Mouse (Mus musculus) lung, postnatal 0 days (tissue): Measurements from ENCODE around the gene Ptprt. TPM values are rescaled to one million over a fixed set of nuclear protein-coding genes. Genes with fewer than 3 reads are reported as not detected.

Experiments
- ATAC-seq: fragments of 200-750 bp; cut with Nextera tagmentation; 2 replicates; pipeline ENCODE4 v1.8.0; 2017; ENCODE audit warnings: moderate library complexity
- DNase-seq: peaks from one replicate; pipeline ENCODE4 v3.0.0-alpha.2; 2016; ENCODE audit warnings: low spot score
- H3K27ac ChIP-seq: fragments of 300-500 bp; sonication (generic); 2 replicates; pipeline ENCODE4 v1.5.1; 2014; ENCODE audit warnings: antibody characterized with exemption, mild to moderate bottlenecking, low read length, mixed read lengths
- H3K27me3 ChIP-seq: fragments of 300-500 bp; sonication (generic); replicated peaks from 2 replicates; pipeline ENCODE4 v1.6.1; 2014; ENCODE audit warnings: low read length, mixed read lengths; ENCODE audit not compliant: insufficient read depth
- H3K36me3 ChIP-seq: fragments of 300-500 bp; sonication (generic); 2 replicates; pipeline ENCODE4 v1.6.1; 2014; ENCODE audit warnings: low read length, mixed read lengths; ENCODE audit not compliant: insufficient read depth
- H3K4me1 ChIP-seq: fragments of 300-500 bp; sonication (generic); 2 replicates; pipeline ENCODE4 v1.6.1; 2014; ENCODE audit warnings: antibody characterized with exemption, low read depth, low read length, mixed read lengths; ENCODE audit not compliant: insufficient read depth
- H3K4me2 ChIP-seq: fragments of 300-500 bp; sonication (generic); replicated peaks from 2 replicates; pipeline ENCODE4 v1.6.1; 2014; ENCODE audit warnings: low read depth, mild to moderate bottlenecking, low read length, moderate library complexity, mixed read lengths
- H3K4me3 ChIP-seq: fragments of 300-500 bp; sonication (generic); 2 replicates; pipeline ENCODE4 v1.5.1; 2014; ENCODE audit warnings: low read depth, low read length
- H3K9ac ChIP-seq: fragments of 300-500 bp; sonication (generic); replicated peaks from 2 replicates; pipeline ENCODE4 v1.6.1; 2014; ENCODE audit warnings: low read depth, mild to moderate bottlenecking
- H3K9me3 ChIP-seq: fragments of 300-500 bp; sonication (generic); 2 replicates; pipeline ENCODE4 v1.6.1; 2016; ENCODE audit warnings: low read length, mixed read lengths
- CTCF ChIP-seq: IDR thresholded peaks from 2 replicates; pipeline ENCODE4 v1.5.1; 2016; ENCODE audit warnings: antibody characterized with exemption, mild to moderate bottlenecking
- EP300 ChIP-seq: IDR thresholded peaks from 2 replicates; pipeline ENCODE4 v1.6.1; 2016; ENCODE audit warnings: antibody characterized with exemption, mild to moderate bottlenecking, control low read depth
- WGBS: fragments of 180-500 bp; shearing (Covaris S2); extraction: QIAGEN DNeasy Blood & Tissue Kit; methylation state at CpG from one replicate; pipeline ENCODE4 v1.1.7; 2014; 5-methylcytosine and 5-hydroxymethylcytosine counted together
- polyA plus RNA-seq: library from polyadenylated mRNA; unstranded; fragments of >200 nt; fragmentation: Nextera tagmentation; extraction: Ambion mirVana; gene quantifications from 2 replicates; pipeline ENCODE4 v1.2.1, GENCODE M21; 2015

Gene Ptprt
- polyA plus RNA-seq, 1 experiment from 2014 or later = 0.37 TPM

DNA sequence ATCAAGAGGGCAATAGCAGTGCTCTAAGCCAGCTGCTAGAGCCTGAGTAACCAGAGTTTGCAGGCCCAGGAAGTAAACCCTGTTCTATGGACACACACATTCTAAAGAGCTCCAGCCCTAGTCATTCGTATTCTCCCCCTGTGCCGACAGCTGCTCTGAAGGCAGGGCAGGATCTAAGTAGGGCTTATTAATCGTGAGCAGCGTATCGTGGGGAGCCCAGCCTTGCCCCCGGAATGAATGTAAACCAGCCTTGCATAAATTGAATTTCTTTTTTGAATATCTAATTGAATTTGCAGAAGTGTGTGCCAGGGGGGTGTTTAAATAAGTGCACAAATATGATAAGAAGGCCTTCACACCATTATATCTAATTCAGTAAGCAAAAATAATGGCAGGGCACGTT lies 283.6 kb downstream of the Ptprt start:
- H3K4me2 ChIP-seq = no peak overlapping the region
- H3K27ac ChIP-seq = no peak overlapping the region
- DNase-seq = no peak
- no peak overlapping the region for H3K4me3 ChIP-seq
- no peak for ATAC-seq
- WGBS = 82% methylated on average over 7 of the region's 7 CpGs
- H3K9me3 ChIP-seq = no peaks in the 10 kb centered on the region
- H3K4me1 ChIP-seq = no peaks in the 10 kb centered on the region
- no peaks in the 10 kb centered on the region for H3K36me3 ChIP-seq
- TF ChIP-seq CTCF = no peak
- TF ChIP-seq EP300 = no peak
- no peaks in the 10 kb centered on the region for H3K27me3 ChIP-seq
- no peak overlapping the region for H3K9ac ChIP-seq

DNA sequence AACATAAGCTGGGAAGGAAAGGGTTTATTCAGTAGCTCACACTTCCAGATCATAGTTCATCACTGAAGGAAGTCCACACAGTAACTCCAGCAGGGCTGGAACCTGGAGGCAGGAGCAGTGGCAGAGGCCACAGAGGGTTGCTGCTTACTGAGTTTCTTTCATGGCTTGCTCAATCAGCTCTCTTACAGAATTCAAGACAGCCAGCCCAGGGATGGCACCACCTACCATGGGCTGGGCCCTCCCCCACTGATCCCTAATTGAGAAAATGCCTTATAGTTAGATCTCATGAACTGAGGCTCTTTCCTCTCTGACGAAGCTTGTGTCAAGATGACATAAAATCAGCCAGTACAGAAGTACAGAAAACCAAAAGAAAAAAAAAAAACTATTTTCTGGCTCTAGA lies 311.9 kb downstream of the Ptprt start:
- ATAC-seq (no peak), DNase-seq (no peak)
- Histone ChIP-seq H3K9ac (no peak overlapping the region), H3K27me3 (no peaks in the 10 kb centered on the region), H3K9me3 (no peaks in the 10 kb centered on the region), H3K4me2 (no peak overlapping the region), H3K4me1 (no peaks in the 10 kb centered on the region), H3K4me3 (no peak overlapping the region), H3K36me3 (no peaks in the 10 kb centered on the region), H3K27ac (no peak overlapping the region)
- WGBS = 47% methylated on average over 1 of the region's 1 CpGs
- TF ChIP-seq CTCF (no peak), EP300 (no peak)

DNA sequence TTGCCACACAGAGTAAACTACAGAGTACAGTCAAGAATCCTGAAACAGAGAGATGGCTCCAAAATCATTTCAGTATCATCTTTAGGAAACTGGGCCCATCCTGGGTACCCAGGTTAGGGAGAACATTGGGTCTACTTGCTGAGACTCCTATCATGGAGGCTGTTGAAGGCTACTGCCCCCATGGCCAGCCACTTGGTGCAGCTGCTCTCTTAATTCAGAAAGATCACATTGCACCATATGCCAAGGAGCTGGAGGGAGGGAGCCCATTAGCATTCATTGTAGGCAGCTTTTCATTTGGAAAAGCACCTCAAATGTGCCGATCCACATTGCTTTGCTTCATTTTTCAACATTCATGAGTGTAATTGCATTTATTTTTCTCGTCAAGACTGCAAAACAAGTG lies 319.1 kb downstream of the Ptprt start:
- ATAC-seq = no peak
- TF ChIP-seq EP300 = no peak
- no peak for TF ChIP-seq CTCF
- 63% methylated on average over 2 of the region's 2 CpGs for WGBS
- Histone ChIP-seq H3K9me3 (no peaks in the 10 kb centered on the region), H3K4me1 (no peaks in the 10 kb centered on the region), H3K4me3 (no peak overlapping the region), H3K27ac (no peak overlapping the region), H3K36me3 (no peaks in the 10 kb centered on the region), H3K4me2 (no peak overlapping the region), H3K27me3 (no peaks in the 10 kb centered on the region), H3K9ac (no peak overlapping the region)
- DNase-seq = no peak

- H3K4me1 ChIP-seq = no peaks in the 10 kb centered on the region
- no peak overlapping the region for H3K4me3 ChIP-seq
- DNase-seq (no peak), ATAC-seq (no peak)
- TF ChIP-seq CTCF = no peak
- no peak for TF ChIP-seq EP300
- H3K27me3 ChIP-seq = no peaks in the 10 kb centered on the region
- no peak overlapping the region for H3K9ac ChIP-seq
- 93% methylated on average over 1 of the region's 1 CpGs for WGBS
- H3K36me3 ChIP-seq = no peaks in the 10 kb centered on the region
- no peak overlapping the region for H3K27ac ChIP-seq
- H3K4me2 ChIP-seq = no peak overlapping the region
- H3K9me3 ChIP-seq = no peaks in the 10 kb centered on the region
These were observed 320.7 kb downstream of the Ptprt start for GRCm38 (mm10) chr2:162340231-162340630.

DNA sequence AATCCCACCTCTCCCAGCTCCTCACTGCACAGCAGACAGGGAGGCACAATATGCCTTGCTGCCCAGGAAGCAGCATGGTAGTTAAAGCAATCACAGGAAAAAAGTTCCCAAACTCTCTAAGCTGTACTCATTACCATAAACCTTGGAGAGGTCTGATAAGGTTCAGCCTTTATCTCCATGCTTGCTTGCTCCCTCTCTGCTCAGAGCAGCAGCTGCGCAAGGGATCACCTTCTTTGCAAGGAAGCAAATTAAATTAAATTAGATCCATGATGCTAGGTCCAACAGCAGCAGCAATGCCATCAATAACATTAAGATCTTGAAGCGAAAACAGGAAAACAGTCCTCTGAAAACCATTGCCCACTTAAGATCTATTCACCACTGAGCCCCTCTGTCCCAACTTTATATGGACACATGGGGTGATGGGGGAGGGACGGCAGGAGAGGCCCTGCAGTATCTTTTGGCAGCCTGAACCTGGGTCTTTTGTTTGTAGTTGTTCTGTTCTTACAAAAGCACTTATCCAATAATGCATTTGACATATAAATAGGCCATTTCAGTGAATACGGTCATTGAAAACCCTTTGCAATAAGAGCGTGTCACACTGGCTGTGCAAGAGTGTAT lies 328.8 kb downstream of the Ptprt start:
- Histone ChIP-seq H3K4me3 (no peak overlapping the region), H3K4me1 (no peaks in the 10 kb centered on the region), H3K27me3 (no peaks in the 10 kb centered on the region), H3K9me3 (no peaks in the 10 kb centered on the region), H3K27ac (no peak overlapping the region), H3K9ac (no peak overlapping the region), H3K36me3 (no peaks in the 10 kb centered on the region), H3K4me2 (no peak overlapping the region)
- 76% methylated on average over 5 of the region's 5 CpGs for WGBS
- no peak for ATAC-seq
- no peak for DNase-seq
- TF ChIP-seq CTCF = no peak
- no peak for TF ChIP-seq EP300

DNA sequence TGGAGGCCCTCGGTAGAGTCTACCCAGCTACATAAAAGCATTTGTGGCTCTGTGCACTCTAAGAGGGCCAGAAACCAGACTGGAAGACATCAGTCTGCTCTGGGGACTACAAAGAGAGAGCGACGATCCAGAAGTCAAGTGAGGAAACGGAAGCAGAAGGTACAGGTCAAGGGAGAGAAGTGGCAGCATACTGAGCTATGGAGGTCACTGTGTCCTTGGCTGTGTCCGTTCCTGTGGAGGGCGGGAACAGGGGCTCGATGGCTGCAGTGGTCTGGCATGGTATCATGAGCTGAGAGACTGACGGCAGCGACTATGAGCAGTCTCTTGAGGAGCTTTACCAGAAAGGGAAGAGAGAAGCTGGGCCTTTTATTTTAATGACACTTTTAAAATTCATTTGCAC lies 331.5 kb downstream of the Ptprt start:
- Histone ChIP-seq H3K36me3 (no peaks in the 10 kb centered on the region), H3K27ac (no peak overlapping the region), H3K9ac (no peak overlapping the region), H3K27me3 (no peaks in the 10 kb centered on the region), H3K4me3 (no peak overlapping the region), H3K4me1 (no peaks in the 10 kb centered on the region), H3K9me3 (no peaks in the 10 kb centered on the region), H3K4me2 (no peak overlapping the region)
- DNase-seq = no peak
- 87% methylated on average over 9 of the region's 9 CpGs for WGBS
- no peak for ATAC-seq
- TF ChIP-seq EP300 (no peak), CTCF (no peak)

DNA sequence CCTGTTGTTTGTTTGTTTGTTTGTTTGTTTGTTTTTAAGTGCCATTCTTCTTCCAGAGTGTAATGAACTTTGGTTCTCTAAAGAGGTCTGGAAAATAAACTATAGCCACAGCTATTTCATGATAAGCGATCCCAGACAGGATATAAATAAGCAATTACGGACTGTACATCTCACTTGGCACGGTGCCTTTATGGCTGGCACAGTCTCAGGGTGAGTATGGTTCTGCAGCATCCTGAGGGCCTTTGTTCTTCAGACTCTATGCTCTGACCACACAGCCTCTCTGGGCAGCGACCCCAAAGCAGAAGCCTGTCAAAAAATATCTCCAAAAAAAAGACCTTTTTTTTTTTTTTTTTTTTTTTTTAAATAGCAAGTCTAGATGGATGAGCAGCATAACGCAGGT lies 338.5 kb downstream of the Ptprt start:
- H3K9ac ChIP-seq = no peak overlapping the region
- no peak for TF ChIP-seq CTCF
- TF ChIP-seq EP300 = no peak
- H3K4me3 ChIP-seq = no peak overlapping the region
- no peak for ATAC-seq
- no peaks in the 10 kb centered on the region for H3K9me3 ChIP-seq
- H3K36me3 ChIP-seq = no peaks in the 10 kb centered on the region
- DNase-seq = no peak
- no peak overlapping the region for H3K27ac ChIP-seq
- no peak overlapping the region for H3K4me2 ChIP-seq
- 61% methylated on average over 5 of the region's 5 CpGs for WGBS
- H3K27me3 ChIP-seq = no peaks in the 10 kb centered on the region
- H3K4me1 ChIP-seq = no peaks in the 10 kb centered on the region
